In genomic region chr1:171513234-171513633, GRCm38 (mm10) we compare ENCODE assay signal across 1 mouse cellular context.
TF ChIP-seq lines count a peak whose summit lies in the region.

No protein-coding gene starts in this region.

TF ChIP-seq in MEL, 35 proteins besides CTCF, POLR2A, EP300 and RAD21 (continued from another document):
- TF ChIP-seq NRF1 (IDR thresholded peaks at IDR 0.05; ENCODE audit: insufficient read depth, low read depth, low read length, poor library complexity, severe bottlenecking) = no peak
- no peak for TF ChIP-seq ZMIZ1 (IDR thresholded peaks at IDR 0.05; ENCODE audit: low read depth, low read length)
- no peak for TF ChIP-seq MXI1 (IDR thresholded peaks at IDR 0.05; ENCODE audit: low read depth, low read length)
- no peak for TF ChIP-seq POLR2AphosphoS5 (IDR thresholded peaks at IDR 0.05; ENCODE audit: borderline replicate concordance, low read depth, low read length)
- no peak for TF ChIP-seq MAX (IDR thresholded peaks at IDR 0.05; ENCODE audit: low read length)
- TF ChIP-seq TBP (IDR thresholded peaks at IDR 0.05; ENCODE audit: low read depth, low read length) = no peak
- TF ChIP-seq RCOR1 (IDR thresholded peaks at IDR 0.05; ENCODE audit: low read depth, low read length) = no peak
- no peak for TF ChIP-seq ELF1 (IDR thresholded peaks at IDR 0.05; ENCODE audit: low read depth, low read length)
- no peak for TF ChIP-seq CHD1 (IDR thresholded peaks at IDR 0.05; ENCODE audit: low read depth, low read length)
- TF ChIP-seq NELFE (IDR thresholded peaks at IDR 0.05; ENCODE audit: low read depth, low read length) = no peak
- TF ChIP-seq UBTF (IDR thresholded peaks at IDR 0.05; ENCODE audit: borderline replicate concordance, insufficient read depth, low read depth, low read length) = no peak
- no peak for TF ChIP-seq MYC (IDR thresholded peaks at IDR 0.05; ENCODE audit: low read depth, low read length)
- TF ChIP-seq GATA1 (IDR thresholded peaks at IDR 0.05; ENCODE audit: low read depth, low read length) = no peak
- no peak for TF ChIP-seq MAFK (IDR thresholded peaks at IDR 0.05; ENCODE audit: borderline replicate concordance, low read depth, low read length)
- no peak for TF ChIP-seq SMC3 (IDR thresholded peaks at IDR 0.05; ENCODE audit: low read depth, low read length)
- no peak for TF ChIP-seq ZC3H11A (IDR thresholded peaks at IDR 0.05; ENCODE audit: low read depth, low read length)
- no peak for TF ChIP-seq CHD2 (IDR thresholded peaks at IDR 0.05; ENCODE audit: low read length)
